Mouse (Mus musculus): Measurements from ENCODE around the gene Nme3. TPM values are rescaled to one million over a fixed set of nuclear protein-coding genes. Genes with fewer than 3 reads are reported as not detected.

Gene Nme3
- polyA plus RNA-seq, 1 experiment from 2014 or later, result 77.1 TPM

- no peak for TF ChIP-seq CTCF (IDR thresholded peaks at IDR 0.05; ENCODE audit: low read depth)
- no peaks in the 10 kb centered on the region for H3K9me3 ChIP-seq (ENCODE audit: low read depth, low read length)
- ATAC-seq (ENCODE audit: insufficient read depth), result no peak
- peaks cover 13% of the 10 kb centered on the region for H3K4me1 ChIP-seq (ENCODE audit: insufficient read depth)
- WGBS, result 59% methylated on average over 18 of the region's 18 CpGs
- DNase-seq, result no peak
- H3K4me2 ChIP-seq, result peak overlapping the region; percentile 88
- no peaks in the 10 kb centered on the region for H3K27me3 ChIP-seq (ENCODE audit: insufficient read depth, low read length)
- H3K27ac ChIP-seq (ENCODE audit: low read depth), result no peak overlapping the region
- peak overlapping the region; percentile 82 for H3K9ac ChIP-seq
- peaks cover 53% of the 10 kb centered on the region for H3K36me3 ChIP-seq (ENCODE audit: insufficient read depth)
- H3K4me3 ChIP-seq (ENCODE audit: low read depth, low read length), result peak overlapping the region; percentile 70
These were observed 8.8 kb upstream of the Nme3 start for GRCm38 (mm10) chr17:24887291-24888080.

DNA sequence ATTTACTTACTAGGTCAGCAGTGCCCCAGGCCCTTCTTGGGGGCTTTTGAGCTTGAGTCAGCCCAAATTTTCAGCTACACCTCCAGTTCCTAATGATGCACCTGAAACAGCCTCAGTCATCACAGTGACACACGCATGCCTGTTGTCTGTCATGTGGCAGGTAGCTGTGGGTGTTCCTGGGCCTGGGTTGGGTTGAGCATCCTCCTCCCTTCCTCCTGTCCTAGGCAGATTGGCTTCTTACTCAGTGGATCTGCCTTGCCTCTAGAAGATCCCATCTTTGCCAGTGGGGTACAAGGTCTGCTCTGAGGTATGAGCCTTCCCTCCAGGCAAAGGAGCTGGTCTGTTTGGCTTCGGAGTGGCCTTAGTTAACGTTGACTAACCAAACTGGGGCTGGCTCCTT is 7.4 kb upstream of the Nme3 start:
- Histone ChIP-seq H3K9ac (no peak overlapping the region), H3K9me3 (ENCODE audit: low read depth, low read length) (no peaks in the 10 kb centered on the region), H3K27me3 (ENCODE audit: insufficient read depth, low read length) (no peaks in the 10 kb centered on the region), H3K4me2 (no peak overlapping the region), H3K27ac (ENCODE audit: low read depth) (no peak overlapping the region), H3K36me3 (ENCODE audit: insufficient read depth) (peaks cover 54% of the 10 kb centered on the region), H3K4me3 (ENCODE audit: low read depth, low read length) (no peak overlapping the region), H3K4me1 (ENCODE audit: insufficient read depth) (peaks cover 13% of the 10 kb centered on the region)
- WGBS, result 88% methylated on average over 3 of the region's 3 CpGs
- ATAC-seq (ENCODE audit: insufficient read depth) (no peak), DNase-seq (no peak)
- no peak for TF ChIP-seq CTCF (IDR thresholded peaks at IDR 0.05; ENCODE audit: low read depth)

DNA sequence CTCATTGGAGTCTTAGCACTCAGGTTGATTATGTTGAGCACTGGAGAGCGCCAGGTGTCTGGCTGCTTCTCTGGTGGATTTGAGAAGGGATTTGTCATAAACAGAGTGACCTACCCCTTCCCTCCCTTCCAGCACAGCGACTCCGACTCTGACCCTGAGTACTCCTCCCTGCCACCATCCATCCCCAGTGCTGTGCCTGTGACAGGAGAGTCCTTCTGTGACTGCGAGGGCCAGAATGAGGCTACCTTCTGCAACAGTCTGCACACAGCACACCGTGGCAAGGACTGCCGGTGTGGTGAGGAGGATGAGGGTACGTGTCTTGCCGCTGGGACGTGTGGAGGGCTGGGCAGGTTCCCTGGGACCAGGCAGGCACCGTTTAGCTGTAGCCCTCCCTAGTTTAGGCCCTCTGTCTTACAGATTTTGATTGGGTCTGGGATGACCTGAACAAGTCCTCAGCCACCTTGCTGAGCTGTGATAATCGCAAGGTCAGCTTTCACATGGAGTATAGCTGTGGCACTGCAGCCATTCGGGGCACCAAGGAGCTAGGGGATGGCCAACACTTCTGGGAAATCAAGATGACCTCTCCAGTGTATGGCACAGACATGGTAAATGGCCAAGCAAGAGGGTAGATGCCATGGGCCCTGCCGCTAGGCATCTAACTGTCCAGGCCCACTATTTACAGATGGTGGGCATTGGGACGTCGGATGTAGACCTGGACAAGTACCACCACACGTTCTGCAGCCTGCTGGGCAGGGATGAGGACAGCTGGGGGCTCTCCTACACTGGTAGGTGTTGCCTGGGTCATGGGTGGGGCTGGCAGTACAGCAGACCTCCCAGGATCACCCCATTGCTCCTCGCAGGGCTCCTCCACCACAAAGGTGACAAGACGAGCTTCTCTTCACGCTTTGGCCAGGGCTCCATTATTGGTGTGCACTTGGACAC is 5.9 kb upstream of the Nme3 start:
- Histone ChIP-seq H3K27me3 (ENCODE audit: insufficient read depth, low read length) (no peaks in the 10 kb centered on the region), H3K36me3 (ENCODE audit: insufficient read depth) (peaks cover 55% of the 10 kb centered on the region), H3K9ac (no peak overlapping the region; the same call in 1 of the 2 replicates), H3K4me1 (ENCODE audit: insufficient read depth) (peaks cover 15% of the 10 kb centered on the region), H3K27ac (ENCODE audit: low read depth) (no peak overlapping the region), H3K4me3 (ENCODE audit: low read depth, low read length) (no peak overlapping the region), H3K9me3 (ENCODE audit: low read depth, low read length) (no peaks in the 10 kb centered on the region), H3K4me2 (no peak overlapping the region)
- no peak for DNase-seq
- 83% methylated on average over 19 of the region's 19 CpGs for WGBS
- no peak for TF ChIP-seq CTCF (IDR thresholded peaks at IDR 0.05; ENCODE audit: low read depth)
- ATAC-seq (ENCODE audit: insufficient read depth), result no peak

- Histone ChIP-seq H3K27me3 (ENCODE audit: insufficient read depth, low read length) (no peaks in the 10 kb centered on the region), H3K4me1 (ENCODE audit: insufficient read depth) (peaks cover 13% of the 10 kb centered on the region), H3K9ac (no peak overlapping the region), H3K4me2 (no peak overlapping the region), H3K27ac (ENCODE audit: low read depth) (no peak overlapping the region), H3K9me3 (ENCODE audit: low read depth, low read length) (no peaks in the 10 kb centered on the region), H3K4me3 (ENCODE audit: low read depth, low read length) (no peak overlapping the region), H3K36me3 (ENCODE audit: insufficient read depth) (peaks cover 55% of the 10 kb centered on the region)
- no peak for DNase-seq
- no peak for TF ChIP-seq CTCF (IDR thresholded peaks at IDR 0.05; ENCODE audit: low read depth)
- no peak for ATAC-seq (ENCODE audit: insufficient read depth)
- WGBS, result 87% methylated on average over 13 of the region's 13 CpGs
These were observed 5.0 kb upstream of the Nme3 start for GRCm38 (mm10) chr17:24891321-24891720.

- Histone ChIP-seq H3K9ac (no peak overlapping the region), H3K4me3 (ENCODE audit: low read depth, low read length) (no peak overlapping the region), H3K36me3 (ENCODE audit: insufficient read depth) (peaks cover 63% of the 10 kb centered on the region), H3K4me1 (ENCODE audit: insufficient read depth) (peaks cover 6% of the 10 kb centered on the region), H3K9me3 (ENCODE audit: low read depth, low read length) (no peaks in the 10 kb centered on the region), H3K27me3 (ENCODE audit: insufficient read depth, low read length) (no peaks in the 10 kb centered on the region), H3K4me2 (no peak overlapping the region), H3K27ac (ENCODE audit: low read depth) (no peak overlapping the region)
- WGBS, result 86% methylated on average over 12 of the region's 12 CpGs
- DNase-seq (no peak), ATAC-seq (ENCODE audit: insufficient read depth) (no peak)
- TF ChIP-seq CTCF (IDR thresholded peaks at IDR 0.05; ENCODE audit: low read depth), result no peak
These were observed 3.5 kb upstream of the Nme3 start for GRCm38 (mm10) chr17:24892785-24893184.

DNA sequence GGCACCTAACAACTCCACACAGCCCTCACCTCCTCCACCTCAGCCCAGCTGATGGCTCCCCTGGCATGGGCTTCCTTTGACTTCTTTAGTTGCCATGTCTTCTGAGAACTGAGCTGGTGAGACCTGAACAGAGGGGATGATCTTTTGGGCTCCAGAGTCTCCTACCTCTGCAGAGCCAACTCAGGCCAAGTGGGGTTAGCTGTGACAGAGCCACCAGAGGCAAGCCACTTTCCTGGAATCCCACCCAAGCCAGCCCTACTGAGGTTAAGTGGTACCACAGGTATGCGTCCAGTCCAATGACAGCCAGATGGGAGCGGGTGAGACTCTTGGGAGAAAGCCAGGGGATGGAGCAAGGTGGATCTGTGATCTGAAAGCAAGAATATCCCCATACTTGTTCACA is 3.0 kb upstream of the Nme3 start:
- H3K27ac ChIP-seq (ENCODE audit: low read depth), result no peak overlapping the region
- H3K4me3 ChIP-seq (ENCODE audit: low read depth, low read length), result no peak overlapping the region
- no peak overlapping the region for H3K4me2 ChIP-seq
- 92% methylated on average over 2 of the region's 2 CpGs for WGBS
- DNase-seq, result no peak
- no peak for ATAC-seq (ENCODE audit: insufficient read depth)
- peaks cover 66% of the 10 kb centered on the region for H3K36me3 ChIP-seq (ENCODE audit: insufficient read depth)
- H3K27me3 ChIP-seq (ENCODE audit: insufficient read depth, low read length), result no peaks in the 10 kb centered on the region
- no peaks in the 10 kb centered on the region for H3K9me3 ChIP-seq (ENCODE audit: low read depth, low read length)
- no peak for TF ChIP-seq CTCF (IDR thresholded peaks at IDR 0.05; ENCODE audit: low read depth)
- peaks cover 4% of the 10 kb centered on the region for H3K4me1 ChIP-seq (ENCODE audit: insufficient read depth)
- H3K9ac ChIP-seq, result no peak overlapping the region
